Mouse (Mus musculus) erythroid progenitor cell, adult 5-6 weeks (primary cell): Measurements from ENCODE around the gene Tmem110. TPM values are rescaled to one million over a fixed set of nuclear protein-coding genes. Genes with fewer than 3 reads are reported as not detected.

ENCODE experiments used
- ATAC-seq: replicated peaks from 2 replicates; pipeline ENCODE4 v1.8.0; 2016; ENCODE audit warnings: moderate number of reproducible peaks, mild to moderate bottlenecking, moderate TSS enrichment, inconsistent platforms; ENCODE audit not compliant: poor library complexity, low FRiP score, severe bottlenecking
- total RNA-seq, 2 experiments: library from RNA; stranded (forward) in 1 of 2; stranded (reverse) in 1 of 2; fragments of 150-400 nt in 1 of 2; fragments of 186-747, 209-891 nt in 1 of 2; gene quantifications; 2 replicates each; pipeline versions ENCODE4 v1.2.3 to v1.2.4; 2015 to 2017; ENCODE audit warnings: low replicate concordance in 2 of 2

Tmem110 gene
- total RNA-seq, 2 experiments from 2014 or later, result 1.7 to 5.4 TPM

GRCm38 (mm10) chr14:30886204-30886603, 60.8 kb downstream of the Tmem110 start, which contains the start of gene Itih4:
Gene Itih4 (plus strand): TSS chr14:30886476.
- ATAC-seq, result no peak

GRCm38 (mm10) chr14:30888271-30888732, 62.9 kb downstream of the Tmem110 start:
- no peak for ATAC-seq

GRCm38 (mm10) chr14:30899972-30900371, 74.6 kb downstream of the Tmem110 start:
- no peak for ATAC-seq

- ATAC-seq, result no peak
Measured at GRCm38 (mm10) chr14:30902628-30903027, 77.2 kb downstream of the Tmem110 start.

GRCm38 (mm10) chr14:30903036-30903435, 77.6 kb downstream of the Tmem110 start:
- no peak for ATAC-seq

GRCm38 (mm10) chr14:30904307-30904706, 78.9 kb downstream of the Tmem110 start:
- ATAC-seq, result no peak

GRCm38 (mm10) chr14:30906001-30906400, 80.6 kb downstream of the Tmem110 start:
- ATAC-seq, result no peak

GRCm38 (mm10) chr14:30907814-30908265, 82.5 kb downstream of the Tmem110 start:
- no peak for ATAC-seq

GRCm38 (mm10) chr14:30911141-30911540, 85.8 kb downstream of the Tmem110 start:
- no peak for ATAC-seq

GRCm38 (mm10) chr14:30912641-30913040, 87.3 kb downstream of the Tmem110 start:
- ATAC-seq, result no peak

- no peak for ATAC-seq
Measured at GRCm38 (mm10) chr14:30913404-30913803, 88.0 kb downstream of the Tmem110 start.

GRCm38 (mm10) chr14:30916516-30916915, 91.1 kb downstream of the Tmem110 start:
- ATAC-seq, result no peak

- ATAC-seq, result no peak
Measured at GRCm38 (mm10) chr14:30922053-30922670, 96.8 kb downstream of the Tmem110 start.

- ATAC-seq, result no peak
Measured at GRCm38 (mm10) chr14:30923375-30924105, 98.2 kb downstream of the Tmem110 start, which contains the start of gene Itih3. Gene Itih3 (minus strand): TSS chr14:30923760.

GRCm38 (mm10) chr14:30925492-30925891, 100.1 kb downstream of the Tmem110 start:
- no peak for ATAC-seq

Other genes with a start within 250 kb of the Tmem110 start
- 32.4 and 35.2 TPM in 2 replicates for gene Prkcd, start 199.4 kb upstream of the Tmem110 start, total RNA-seq (2015; ENCODE audit: low replicate concordance)
- 19.5 and 35.7 TPM in 2 replicates for gene Prkcd, start 199.4 kb upstream of the Tmem110 start, total RNA-seq (2017; ENCODE audit: low replicate concordance)
- 2.1 and 2.9 TPM in 2 replicates for gene Rft1, start 171.2 kb upstream of the Tmem110 start, total RNA-seq (2015; ENCODE audit: low replicate concordance)
- gene Rft1, start 171.2 kb upstream of the Tmem110 start, total RNA-seq (2017; ENCODE audit: low replicate concordance), result 2.1 and 4.5 TPM in 2 replicates
- 22.7 and 36.0 TPM in 2 replicates for gene Sfmbt1, start 110.7 kb upstream of the Tmem110 start, total RNA-seq (2015; ENCODE audit: low replicate concordance)
- 13.4 and 27.0 TPM in 2 replicates for gene Sfmbt1, start 110.7 kb upstream of the Tmem110 start, total RNA-seq (2017; ENCODE audit: low replicate concordance)
- gene Mustn1, start 53.6 kb downstream of the Tmem110 start, total RNA-seq (2015; ENCODE audit: low replicate concordance), result not detected in 2 replicates
- gene Mustn1, start 53.6 kb downstream of the Tmem110 start, total RNA-seq (2017; ENCODE audit: low replicate concordance), result not detected in 2 replicates
- not detected in 2 replicates for gene Itih4, start 60.9 kb downstream of the Tmem110 start, total RNA-seq (2015; ENCODE audit: low replicate concordance)
- gene Itih4, start 60.9 kb downstream of the Tmem110 start, total RNA-seq (2017; ENCODE audit: low replicate concordance), result not detected in 2 replicates
- not detected in 2 replicates for gene Itih3, start 98.2 kb downstream of the Tmem110 start, total RNA-seq (2015; ENCODE audit: low replicate concordance)
- not detected in 2 replicates for gene Itih3, start 98.2 kb downstream of the Tmem110 start, total RNA-seq (2017; ENCODE audit: low replicate concordance)
- not detected in 2 replicates for gene Itih1, start 117.7 kb downstream of the Tmem110 start, total RNA-seq (2015; ENCODE audit: low replicate concordance)
- gene Itih1, start 117.7 kb downstream of the Tmem110 start, total RNA-seq (2017; ENCODE audit: low replicate concordance), result not detected in 2 replicates
- gene Nek4, start 125.8 kb downstream of the Tmem110 start, total RNA-seq (2015; ENCODE audit: low replicate concordance), result 0.36 and 2.9 TPM in 2 replicates
- gene Nek4, start 125.8 kb downstream of the Tmem110 start, total RNA-seq (2017; ENCODE audit: low replicate concordance), result 1.8 and 2.2 TPM in 2 replicates
- 21.0 and 37.8 TPM in 2 replicates for gene Glt8d1, start 175.8 kb downstream of the Tmem110 start, total RNA-seq (2015; ENCODE audit: low replicate concordance)
- gene Glt8d1, start 175.8 kb downstream of the Tmem110 start, total RNA-seq (2017; ENCODE audit: low replicate concordance), result 7.1 and 16.7 TPM in 2 replicates
- gene Spcs1, start 176.1 kb downstream of the Tmem110 start, total RNA-seq (2015; ENCODE audit: low replicate concordance), result 77.8 and 139 TPM in 2 replicates
- gene Spcs1, start 176.1 kb downstream of the Tmem110 start, total RNA-seq (2017; ENCODE audit: low replicate concordance), result 41.7 and 80.6 TPM in 2 replicates
- gene Pbrm1, start 193.5 kb downstream of the Tmem110 start, total RNA-seq (2015; ENCODE audit: low replicate concordance), result 137 and 157 TPM in 2 replicates
- 163 and 194 TPM in 2 replicates for gene Pbrm1, start 193.5 kb downstream of the Tmem110 start, total RNA-seq (2017; ENCODE audit: low replicate concordance)
- gene Gnl3, start 193.6 kb downstream of the Tmem110 start, total RNA-seq (2015; ENCODE audit: low replicate concordance), result 53.7 and 58.0 TPM in 2 replicates
- gene Gnl3, start 193.6 kb downstream of the Tmem110 start, total RNA-seq (2017; ENCODE audit: low replicate concordance), result 33.6 and 40.5 TPM in 2 replicates